Mouse (Mus musculus) granulocyte monocyte progenitor cell, adult 5-6 weeks (primary cell): ENCODE data around the gene Abca1. TPM values are rescaled to one million over a fixed set of nuclear protein-coding genes. Genes with fewer than 3 reads are reported as not detected.

Experiments used
- ATAC-seq: replicated peaks from 2 replicates; pipeline ENCODE4 v1.8.0; 2016; ENCODE audit warnings: mild to moderate bottlenecking, moderate TSS enrichment, inconsistent platforms; ENCODE audit not compliant: poor library complexity, severe bottlenecking
- total RNA-seq, 2 experiments: library from RNA; stranded (forward) in 1 of 2; stranded (reverse) in 1 of 2; fragments of 200-712, 200-1000 nt in 1 of 2; fragments of >200 nt in 1 of 2; fragmentation: Nextera tagmentation in 1 of 2; gene quantifications; 2 replicates each; pipeline ENCODE4 v1.2.3; 2014 to 2017

Gene Abca1
- total RNA-seq, 2 experiments from 2014 or later = 0.49 to 3.8 TPM

GRCm38 (mm10) chr4:53126794-53127193, 32.9 kb downstream of the Abca1 start:
- no peak for ATAC-seq

- no peak for ATAC-seq
Measured at GRCm38 (mm10) chr4:53124837-53125490, 34.7 kb downstream of the Abca1 start.

GRCm38 (mm10) chr4:53122310-53122709, 37.4 kb downstream of the Abca1 start:
- no peak for ATAC-seq

GRCm38 (mm10) chr4:53121516-53122227, 38.0 kb downstream of the Abca1 start:
- peak; percentile 50 for ATAC-seq

GRCm38 (mm10) chr4:53121084-53121483, 38.6 kb downstream of the Abca1 start:
- ATAC-seq = no peak

- ATAC-seq = peak; percentile 68
Measured at GRCm38 (mm10) chr4:53120038-53120685, 39.5 kb downstream of the Abca1 start.

GRCm38 (mm10) chr4:53118643-53119042, 41.1 kb downstream of the Abca1 start:
- ATAC-seq = no peak

GRCm38 (mm10) chr4:53117610-53118009, 42.1 kb downstream of the Abca1 start:
- no peak for ATAC-seq

- no peak for ATAC-seq
Measured at GRCm38 (mm10) chr4:53117076-53117475, 42.6 kb downstream of the Abca1 start.

GRCm38 (mm10) chr4:53115866-53116265, 43.8 kb downstream of the Abca1 start:
- peak; percentile 41 for ATAC-seq

- no peak for ATAC-seq
Measured at GRCm38 (mm10) chr4:53115410-53115809, 44.3 kb downstream of the Abca1 start.

GRCm38 (mm10) chr4:53111919-53112355, 47.8 kb downstream of the Abca1 start:
- no peak for ATAC-seq

GRCm38 (mm10) chr4:53110356-53110755, 49.3 kb downstream of the Abca1 start:
- ATAC-seq = no peak

- ATAC-seq = peak; percentile 74
Measured at GRCm38 (mm10) chr4:53109381-53109928, 50.2 kb downstream of the Abca1 start.

GRCm38 (mm10) chr4:53108194-53108593, 51.5 kb downstream of the Abca1 start:
- peak; percentile 45 for ATAC-seq

GRCm38 (mm10) chr4:53106732-53107131, 53.0 kb downstream of the Abca1 start:
- ATAC-seq = peak; percentile 34

- ATAC-seq = no peak
Measured at GRCm38 (mm10) chr4:53106071-53106470, 53.6 kb downstream of the Abca1 start.

GRCm38 (mm10) chr4:53104634-53105033, 55.1 kb downstream of the Abca1 start:
- ATAC-seq = no peak

GRCm38 (mm10) chr4:53102529-53102928, 57.2 kb downstream of the Abca1 start:
- ATAC-seq = no peak

GRCm38 (mm10) chr4:53101306-53101705, 58.4 kb downstream of the Abca1 start:
- ATAC-seq = no peak

- ATAC-seq = no peak
Measured at GRCm38 (mm10) chr4:53100492-53100891, 59.2 kb downstream of the Abca1 start.
